Mouse (Mus musculus): ENCODE measurements around the gene Upk3bl.

DNA sequence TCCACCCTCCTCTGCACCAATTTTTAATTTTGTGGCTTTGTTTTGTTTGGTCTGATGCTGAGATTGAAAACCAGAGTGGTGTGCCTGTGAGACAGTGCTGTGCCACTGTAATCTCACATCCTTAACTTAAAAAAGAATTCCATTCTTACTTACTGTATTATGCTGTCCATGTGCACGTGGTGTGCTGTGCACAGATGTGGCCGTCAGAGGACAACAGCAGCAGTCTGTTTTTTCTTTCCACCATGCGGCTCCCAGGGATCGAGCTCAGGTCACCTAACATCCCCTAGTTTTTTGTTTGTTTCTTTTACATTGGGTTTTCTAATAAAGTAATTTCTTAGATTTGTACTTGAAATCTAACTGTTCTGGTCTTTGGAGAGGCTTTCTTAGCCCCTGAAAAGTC is 49.8 kb upstream of the Upk3bl start:
- TF ChIP-seq CTCF (conservative IDR thresholded peaks at IDR 0.05; ENCODE audit: low read length) (no peak), NANOG (IDR thresholded peaks at IDR 0.05; ENCODE audit: borderline replicate concordance, low read length) (no peak), POU5F1 (IDR thresholded peaks at IDR 0.05; ENCODE audit: borderline replicate concordance, low read length) (no peak)

Data from E14TG2a.4 (cell line).